Mouse (Mus musculus): Measurements from ENCODE around the gene Abcc8. TPM values are rescaled to one million over a fixed set of nuclear protein-coding genes. Genes with fewer than 3 reads are reported as not detected.

Abcc8 gene
- total and polyA plus RNA-seq, 3 experiments = 0.11 TPM; not detected in 2

DNA sequence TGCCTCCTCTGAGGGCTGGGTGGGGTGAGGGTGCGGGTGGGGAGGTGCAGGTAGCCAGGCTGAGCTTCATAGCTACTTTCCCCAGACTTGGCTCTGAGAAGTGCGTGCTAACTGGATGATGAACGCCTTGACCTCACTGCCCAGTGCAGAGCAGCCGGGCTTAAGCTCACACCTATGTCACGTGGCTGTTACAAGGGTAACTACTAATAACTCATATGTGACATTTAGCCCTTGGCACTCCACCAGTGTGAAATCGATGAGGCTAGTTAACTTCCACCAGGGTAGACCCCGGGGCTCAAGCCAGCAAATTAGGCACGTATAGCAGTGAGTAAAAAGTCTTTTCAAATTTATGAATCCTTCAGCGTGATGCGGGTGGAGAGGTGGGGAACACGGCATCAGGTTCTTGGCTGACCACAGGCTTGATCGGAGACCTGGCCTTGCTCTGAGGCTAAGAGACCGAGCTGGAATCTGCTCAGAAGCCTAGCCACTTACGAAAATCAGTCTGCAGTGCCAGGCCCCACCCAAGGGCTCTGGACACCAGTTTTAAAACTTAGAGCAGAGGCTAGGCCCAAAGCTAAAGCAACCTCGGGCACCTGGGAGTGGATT lies 68.5 kb downstream of the Abcc8 start:
- H3K9me3 ChIP-seq (replicated peaks) = no peaks in the 10 kb centered on the region
- no peaks in the 10 kb centered on the region for H3K36me3 ChIP-seq (replicated peaks)
- TF ChIP-seq CTCF (IDR thresholded peaks at IDR 0.05; ENCODE audit: low read depth, low read length) = no peak
- TF ChIP-seq GATA2 (IDR thresholded peaks at IDR 0.05; ENCODE audit: borderline replicate concordance, low read depth, low read length) = no peak
- TF ChIP-seq TAL1 (conservative IDR thresholded peaks at IDR 0.05; ENCODE audit: low read depth, low read length) = no peak
- TF ChIP-seq POLR2AphosphoS5 (IDR thresholded peaks at IDR 0.05; ENCODE audit: insufficient replicate concordance, low read depth, low read length) = no peak
- no peak for TF ChIP-seq GATA1 (IDR thresholded peaks at IDR 0.05; ENCODE audit: borderline replicate concordance, low read length)
- DNase-seq (ENCODE audit: low spot score) (no peak), ATAC-seq (ENCODE audit: extremely low read depth, insufficient number of reproducible peaks, low FRiP score, poor library complexity, severe bottlenecking) (no peak)
- peaks cover 17% of the 10 kb centered on the region for H3K27me3 ChIP-seq (ENCODE audit: insufficient read depth, low read length)
- H3K4me1 ChIP-seq (ENCODE audit: insufficient read depth, low read depth, low read length) = no peaks in the 10 kb centered on the region
- H3K4me3 ChIP-seq (ENCODE audit: low read depth, low read length) = no peak overlapping the region

DNA sequence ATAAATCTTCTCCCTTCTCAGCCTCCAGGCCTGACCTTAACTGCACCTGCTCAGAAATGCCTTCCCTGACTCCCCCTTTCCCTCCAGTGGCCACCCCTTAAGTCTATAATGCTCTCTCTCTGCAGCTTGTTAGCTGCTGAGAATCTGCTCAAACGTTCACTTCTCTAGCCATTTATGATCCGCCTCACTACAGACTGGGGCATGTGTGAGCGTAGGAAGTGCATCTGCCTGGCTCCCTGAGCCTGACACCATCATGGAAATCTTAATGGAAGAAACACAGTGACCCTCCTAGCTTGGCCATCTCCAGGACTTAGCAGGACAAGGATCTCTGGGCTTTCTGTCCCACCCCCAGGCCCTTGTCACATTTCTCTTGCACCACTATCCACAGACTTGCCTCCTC lies 69.8 kb downstream of the Abcc8 start:
- ATAC-seq (ENCODE audit: extremely low read depth, insufficient number of reproducible peaks, low FRiP score, poor library complexity, severe bottlenecking) = no peak
- TF ChIP-seq GATA2 (IDR thresholded peaks at IDR 0.05; ENCODE audit: borderline replicate concordance, low read depth, low read length) (no peak), GATA1 (IDR thresholded peaks at IDR 0.05; ENCODE audit: borderline replicate concordance, low read length) (no peak), POLR2AphosphoS5 (IDR thresholded peaks at IDR 0.05; ENCODE audit: insufficient replicate concordance, low read depth, low read length) (no peak), CTCF (IDR thresholded peaks at IDR 0.05; ENCODE audit: low read depth, low read length) (no peak), TAL1 (conservative IDR thresholded peaks at IDR 0.05; ENCODE audit: low read depth, low read length) (no peak)

GRCm38 (mm10) chr7:46105484-46105883 lies 74.3 kb downstream of the Abcc8 start:
- TF ChIP-seq POLR2AphosphoS5 (IDR thresholded peaks at IDR 0.05; ENCODE audit: insufficient replicate concordance, low read depth, low read length) (no peak), CTCF (IDR thresholded peaks at IDR 0.05; ENCODE audit: low read depth, low read length) (no peak), GATA2 (IDR thresholded peaks at IDR 0.05; ENCODE audit: borderline replicate concordance, low read depth, low read length) (no peak), GATA1 (IDR thresholded peaks at IDR 0.05; ENCODE audit: borderline replicate concordance, low read length) (no peak), TAL1 (conservative IDR thresholded peaks at IDR 0.05; ENCODE audit: low read depth, low read length) (no peak)
- ATAC-seq (ENCODE audit: extremely low read depth, insufficient number of reproducible peaks, low FRiP score, poor library complexity, severe bottlenecking) = no peak
- H3K27me3 ChIP-seq (ENCODE audit: insufficient read depth, low read length) = peaks cover 13% of the 10 kb centered on the region; the same call in 1 of the 2 replicates

More for the DNA sequence above, 69.8 kb downstream of the Abcc8 start:
- H3K4me3 ChIP-seq (ENCODE audit: low read depth, low read length) = no peak overlapping the region
- no peaks in the 10 kb centered on the region for H3K36me3 ChIP-seq (replicated peaks)
- peaks cover 17% of the 10 kb centered on the region for H3K27me3 ChIP-seq (ENCODE audit: insufficient read depth, low read length)
- no peak for DNase-seq (ENCODE audit: low spot score)
- no peaks in the 10 kb centered on the region for H3K9me3 ChIP-seq (replicated peaks)
- no peaks in the 10 kb centered on the region for H3K4me1 ChIP-seq (ENCODE audit: insufficient read depth, low read depth, low read length)

GRCm38 (mm10) chr7:46104256-46104915 lies 75.4 kb downstream of the Abcc8 start:
- peaks cover 18% of the 10 kb centered on the region; the same call in 1 of the 2 replicates for H3K27me3 ChIP-seq (ENCODE audit: insufficient read depth, low read length)
- H3K4me3 ChIP-seq (ENCODE audit: low read depth, low read length) = no peak overlapping the region
- no peaks in the 10 kb centered on the region for H3K4me1 ChIP-seq (ENCODE audit: insufficient read depth, low read depth, low read length)
- no peaks in the 10 kb centered on the region for H3K36me3 ChIP-seq (replicated peaks)
- DNase-seq (ENCODE audit: low spot score) (no peak), ATAC-seq (ENCODE audit: extremely low read depth, insufficient number of reproducible peaks, low FRiP score, poor library complexity, severe bottlenecking) (no peak)
- TF ChIP-seq TAL1 (conservative IDR thresholded peaks at IDR 0.05; ENCODE audit: low read depth, low read length) = no peak
- no peaks in the 10 kb centered on the region for H3K9me3 ChIP-seq (replicated peaks)

More at GRCm38 (mm10) chr7:46105484-46105883, 74.3 kb downstream of the Abcc8 start:
- H3K9me3 ChIP-seq (replicated peaks) = no peaks in the 10 kb centered on the region
- no peaks in the 10 kb centered on the region for H3K4me1 ChIP-seq (ENCODE audit: insufficient read depth, low read depth, low read length)
- no peak overlapping the region for H3K4me3 ChIP-seq (ENCODE audit: low read depth, low read length)
- no peak for DNase-seq (ENCODE audit: low spot score)
- H3K36me3 ChIP-seq (replicated peaks) = no peaks in the 10 kb centered on the region

DNA sequence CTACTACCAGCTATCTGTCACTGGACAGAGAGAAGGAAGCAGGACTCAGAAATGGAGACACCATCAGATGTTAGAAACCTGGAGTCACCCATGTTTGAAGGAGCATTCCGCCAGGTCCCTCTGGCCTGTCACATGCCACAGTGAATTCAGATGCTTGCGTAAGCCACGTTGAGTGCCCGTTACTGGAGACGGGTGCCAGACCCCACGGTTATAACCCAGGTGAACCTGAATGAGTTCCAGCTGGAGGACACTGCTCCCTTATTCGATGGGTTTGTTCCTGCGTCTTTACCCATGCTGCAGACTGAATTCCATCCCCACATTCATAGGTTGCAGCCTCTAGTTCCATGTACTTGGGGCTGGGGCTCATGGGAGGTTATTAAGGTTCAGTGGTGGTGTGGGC lies 76.1 kb downstream of the Abcc8 start:
- ATAC-seq (ENCODE audit: extremely low read depth, insufficient number of reproducible peaks, low FRiP score, poor library complexity, severe bottlenecking) = no peak
- no peaks in the 10 kb centered on the region for H3K4me1 ChIP-seq (ENCODE audit: insufficient read depth, low read depth, low read length)
- no peak for DNase-seq (ENCODE audit: low spot score)
- no peaks in the 10 kb centered on the region for H3K9me3 ChIP-seq (replicated peaks)
- H3K36me3 ChIP-seq (replicated peaks) = no peaks in the 10 kb centered on the region
- H3K4me3 ChIP-seq (ENCODE audit: low read depth, low read length) = no peak overlapping the region
- peaks cover 17% of the 10 kb centered on the region; the same call in 1 of the 2 replicates for H3K27me3 ChIP-seq (ENCODE audit: insufficient read depth, low read length)
- TF ChIP-seq GATA1 (IDR thresholded peaks at IDR 0.05; ENCODE audit: borderline replicate concordance, low read length) (no peak), POLR2AphosphoS5 (IDR thresholded peaks at IDR 0.05; ENCODE audit: insufficient replicate concordance, low read depth, low read length) (no peak), CTCF (IDR thresholded peaks at IDR 0.05; ENCODE audit: low read depth, low read length) (no peak), TAL1 (conservative IDR thresholded peaks at IDR 0.05; ENCODE audit: low read depth, low read length) (no peak), GATA2 (IDR thresholded peaks at IDR 0.05; ENCODE audit: borderline replicate concordance, low read depth, low read length) (no peak)

DNA sequence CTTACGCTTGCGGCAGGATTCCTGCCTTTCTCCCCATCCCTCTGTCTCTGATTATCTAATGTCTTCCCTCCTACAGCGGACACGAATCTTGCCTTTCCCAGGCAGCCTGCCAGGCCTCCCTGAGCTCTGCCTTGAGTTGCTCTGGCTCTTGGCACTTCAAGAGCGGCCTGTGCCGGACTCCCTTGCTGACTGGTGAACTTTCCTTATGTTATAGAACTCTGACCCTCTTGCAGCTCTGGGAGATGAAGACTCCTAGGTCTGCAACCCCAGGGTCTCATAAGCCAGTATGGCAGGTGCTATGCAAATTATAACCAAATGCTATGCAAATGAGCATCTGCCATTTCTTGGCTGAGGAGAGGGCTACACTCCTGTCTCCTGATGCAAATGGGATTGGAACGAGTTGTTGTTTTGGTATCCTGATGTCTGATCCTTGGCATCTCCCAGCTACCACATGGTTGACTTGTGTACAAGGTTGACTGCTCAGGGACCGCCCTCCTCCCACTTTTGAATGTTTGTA lies 76.7 kb downstream of the Abcc8 start:
- no peak for TF ChIP-seq TAL1 (conservative IDR thresholded peaks at IDR 0.05; ENCODE audit: low read depth, low read length)
- no peak for TF ChIP-seq GATA2 (IDR thresholded peaks at IDR 0.05; ENCODE audit: borderline replicate concordance, low read depth, low read length)
- no peak for TF ChIP-seq POLR2AphosphoS5 (IDR thresholded peaks at IDR 0.05; ENCODE audit: insufficient replicate concordance, low read depth, low read length)
- no peak for TF ChIP-seq GATA1 (IDR thresholded peaks at IDR 0.05; ENCODE audit: borderline replicate concordance, low read length)
- no peak for TF ChIP-seq CTCF (IDR thresholded peaks at IDR 0.05; ENCODE audit: low read depth, low read length)
- Histone ChIP-seq H3K4me3 (ENCODE audit: low read depth, low read length) (no peak overlapping the region), H3K9me3 (replicated peaks) (no peaks in the 10 kb centered on the region), H3K4me1 (ENCODE audit: insufficient read depth, low read depth, low read length) (no peaks in the 10 kb centered on the region), H3K36me3 (replicated peaks) (no peaks in the 10 kb centered on the region), H3K27me3 (ENCODE audit: insufficient read depth, low read length) (peaks cover 15% of the 10 kb centered on the region; the same call in 1 of the 2 replicates)
- DNase-seq (ENCODE audit: low spot score) (no peak), ATAC-seq (ENCODE audit: extremely low read depth, insufficient number of reproducible peaks, low FRiP score, poor library complexity, severe bottlenecking) (no peak)

All from G1E (cell line).